Mouse (Mus musculus): ENCODE data around the gene Pola1.
"Not testable (repeated sequence)": the region's sequence is repeated elsewhere in the genome, so short reads cannot be mapped to it uniquely, and the experiment has no call there.

Pola1 gene

GRCm38 (mm10) chrX:93429738-93430260, 202.2 kb downstream of the Pola1 start:
- no peak for DNase-seq (ENCODE audit: low spot score in 2 of 2)

GRCm38 (mm10) chrX:93428956-93429737, 202.8 kb downstream of the Pola1 start:
- DNase-seq (ENCODE audit: low spot score in 2 of 2) = no peak

- not testable (repeated sequence) for DNase-seq (ENCODE audit: low spot score in 2 of 2)
Measured at GRCm38 (mm10) chrX:93400871-93401270, 231.1 kb downstream of the Pola1 start.

GRCm38 (mm10) chrX:93397089-93397488, 234.9 kb downstream of the Pola1 start:
- DNase-seq (ENCODE audit: low spot score in 2 of 2) = no peak

GRCm38 (mm10) chrX:93377285-93377972, 254.5 kb downstream of the Pola1 start:
- no peak for DNase-seq (ENCODE audit: low spot score in 2 of 2)

GRCm38 (mm10) chrX:93373503-93373902, 258.5 kb downstream of the Pola1 start:
- no peak for DNase-seq (ENCODE audit: low spot score in 2 of 2)

GRCm38 (mm10) chrX:93369708-93370107, 262.2 kb downstream of the Pola1 start:
- DNase-seq (ENCODE audit: low spot score in 2 of 2) = no peak

- no peak for DNase-seq (ENCODE audit: low spot score in 2 of 2)
Measured at GRCm38 (mm10) chrX:93368211-93368610, 263.7 kb downstream of the Pola1 start.

GRCm38 (mm10) chrX:93321336-93321735, 310.6 kb downstream of the Pola1 start:
- DNase-seq (ENCODE audit: low spot score in 2 of 2) = no peak

- no peak for DNase-seq (ENCODE audit: low spot score in 2 of 2)
Measured at GRCm38 (mm10) chrX:93319979-93320378, 312.0 kb downstream of the Pola1 start.

- DNase-seq (ENCODE audit: low spot score in 2 of 2) = no peak
Measured at GRCm38 (mm10) chrX:93317577-93317976, 314.4 kb downstream of the Pola1 start.

GRCm38 (mm10) chrX:93305780-93306179, 326.2 kb downstream of the Pola1 start:
- no peak for DNase-seq (ENCODE audit: low spot score in 2 of 2)

- no peak for DNase-seq (ENCODE audit: low spot score in 2 of 2)
Measured at GRCm38 (mm10) chrX:93301798-93302197, 330.2 kb downstream of the Pola1 start.

GRCm38 (mm10) chrX:93300183-93300815, 331.7 kb downstream of the Pola1 start:
- DNase-seq (ENCODE audit: low spot score in 2 of 2) = no peak

GRCm38 (mm10) chrX:93299771-93300170, 332.2 kb downstream of the Pola1 start:
- DNase-seq (ENCODE audit: low spot score in 2 of 2) = no peak

- DNase-seq (ENCODE audit: low spot score in 2 of 2) = no peak
Measured at GRCm38 (mm10) chrX:93299046-93299626, 332.8 kb downstream of the Pola1 start.

GRCm38 (mm10) chrX:93297001-93297441, 334.9 kb downstream of the Pola1 start:
- DNase-seq (ENCODE audit: low spot score in 2 of 2) = no peak

GRCm38 (mm10) chrX:93295819-93296218, 336.1 kb downstream of the Pola1 start:
- DNase-seq (ENCODE audit: low spot score in 2 of 2) = no peak

GRCm38 (mm10) chrX:93294736-93295490, 337.0 kb downstream of the Pola1 start:
- DNase-seq (ENCODE audit: low spot score in 2 of 2) = no peak

- DNase-seq (ENCODE audit: low spot score in 2 of 2) = no peak
Measured at GRCm38 (mm10) chrX:93292031-93292430, 339.9 kb downstream of the Pola1 start.

- DNase-seq (ENCODE audit: low spot score in 2 of 2) = no peak
Measured at GRCm38 (mm10) chrX:93289851-93290380, 342.0 kb downstream of the Pola1 start.

Measured in left cerebral cortex, adult 9 months (tissue).